Mouse (Mus musculus) neutrophil, adult 5-6 weeks (primary cell): ENCODE results near the gene Med12. TPM values are rescaled to one million over a fixed set of nuclear protein-coding genes. Genes with fewer than 3 reads are reported as not detected.
"Not testable (repeated sequence)": the region's sequence is repeated elsewhere in the genome, so short reads cannot be mapped to it uniquely, and the experiment has no call there.

Experiments
- ATAC-seq: fragments of 151-379, 151-347 bp; 2 replicates; pipeline ENCODE4 v1.8.0; 2017; ENCODE audit warnings: mild to moderate bottlenecking, moderate TSS enrichment; ENCODE audit not compliant: insufficient number of reproducible peaks, poor library complexity, low FRiP score, severe bottlenecking; ENCODE audit errors: extremely low read depth
- total RNA-seq: library from RNA; stranded (forward); fragments of 200-1000 nt; gene quantifications from 2 replicates; pipeline ENCODE4 v1.2.3, GENCODE M21; 2017

Med12 gene
- total RNA-seq, 1 experiment from 2014 or later = 91.4 TPM

GRCm38 (mm10) chrX:101290111-101290510 is 16.3 kb downstream of the Med12 start:
- ATAC-seq = no peak

DNA sequence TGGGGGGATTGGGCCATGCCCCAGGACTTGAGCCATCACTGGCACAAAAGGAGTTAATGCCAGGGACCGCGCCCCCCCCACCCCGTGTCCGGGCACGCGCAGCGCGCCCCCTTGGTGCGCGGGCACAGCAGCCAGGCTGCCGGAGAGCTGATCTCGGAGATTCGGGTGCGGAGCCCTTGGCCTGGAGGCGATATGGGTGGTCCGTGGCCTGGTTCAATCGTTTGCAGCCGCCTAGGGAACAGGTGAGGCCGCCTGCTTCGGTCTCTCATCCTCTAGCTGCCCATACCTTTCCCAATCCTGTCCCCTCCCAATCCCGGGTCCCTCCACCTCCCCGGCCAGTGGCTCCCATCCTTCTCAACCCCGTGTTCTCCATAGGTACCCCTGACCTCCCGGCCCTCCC is 25.2 kb downstream of the Med12 start, which contains the start of gene Nlgn3:
Gene Nlgn3 (plus strand): TSS at position 114 of the 400 bp plus-strand sequence.
- ATAC-seq = no peak

GRCm38 (mm10) chrX:101299473-101300426 is 25.9 kb downstream of the Med12 start:
- no peak for ATAC-seq

DNA sequence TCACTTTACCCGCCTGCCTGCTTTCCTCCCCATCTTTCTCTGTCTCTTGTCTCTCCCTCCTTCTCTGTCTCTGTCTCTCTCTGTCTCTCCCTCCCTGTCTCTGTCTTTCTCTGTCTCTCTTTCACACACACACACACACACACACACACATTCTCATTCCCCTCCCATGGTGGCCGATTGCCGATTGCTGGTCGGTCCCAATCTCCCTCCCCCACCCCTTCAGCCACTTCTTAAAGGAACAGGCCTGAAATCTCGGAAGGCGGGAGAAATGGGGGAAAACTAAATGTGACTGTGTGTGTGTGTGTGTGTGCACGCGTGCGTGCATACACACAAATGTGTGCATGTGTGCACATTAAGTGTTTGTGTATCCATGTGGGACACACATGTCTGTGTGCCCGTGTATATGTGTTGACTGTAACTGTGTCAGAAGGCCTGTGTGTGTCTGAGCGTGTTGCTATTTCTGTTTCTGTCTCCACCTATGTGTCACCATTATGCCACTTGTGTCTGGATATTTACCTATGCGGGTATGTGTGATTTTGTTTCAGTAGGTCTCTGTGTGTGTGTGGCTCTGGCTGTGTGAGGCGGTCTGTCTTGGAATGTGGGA is 26.7 kb downstream of the Med12 start:
- no peak for ATAC-seq

- no peak for ATAC-seq
Measured at GRCm38 (mm10) chrX:101301654-101302053, 27.8 kb downstream of the Med12 start.

GRCm38 (mm10) chrX:101304646-101305045 is 30.8 kb downstream of the Med12 start:
- no peak for ATAC-seq

DNA sequence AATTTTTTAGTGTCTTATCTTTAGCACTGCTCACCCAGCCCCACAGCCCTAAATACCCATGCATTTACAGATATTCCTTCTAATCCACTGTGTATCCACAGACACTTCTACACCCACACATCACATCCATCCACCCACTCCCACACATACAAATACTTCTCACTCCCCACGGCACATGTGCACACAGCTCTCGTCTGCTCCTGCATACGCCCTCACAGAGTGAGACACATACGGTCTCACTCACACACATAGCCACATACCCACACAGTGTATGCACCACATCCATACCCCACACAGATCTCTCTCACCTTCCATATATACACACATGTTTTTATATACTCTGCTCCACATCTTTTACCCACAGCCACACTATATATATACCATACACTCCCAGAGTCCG is 35.5 kb downstream of the Med12 start:
- no peak for ATAC-seq

DNA sequence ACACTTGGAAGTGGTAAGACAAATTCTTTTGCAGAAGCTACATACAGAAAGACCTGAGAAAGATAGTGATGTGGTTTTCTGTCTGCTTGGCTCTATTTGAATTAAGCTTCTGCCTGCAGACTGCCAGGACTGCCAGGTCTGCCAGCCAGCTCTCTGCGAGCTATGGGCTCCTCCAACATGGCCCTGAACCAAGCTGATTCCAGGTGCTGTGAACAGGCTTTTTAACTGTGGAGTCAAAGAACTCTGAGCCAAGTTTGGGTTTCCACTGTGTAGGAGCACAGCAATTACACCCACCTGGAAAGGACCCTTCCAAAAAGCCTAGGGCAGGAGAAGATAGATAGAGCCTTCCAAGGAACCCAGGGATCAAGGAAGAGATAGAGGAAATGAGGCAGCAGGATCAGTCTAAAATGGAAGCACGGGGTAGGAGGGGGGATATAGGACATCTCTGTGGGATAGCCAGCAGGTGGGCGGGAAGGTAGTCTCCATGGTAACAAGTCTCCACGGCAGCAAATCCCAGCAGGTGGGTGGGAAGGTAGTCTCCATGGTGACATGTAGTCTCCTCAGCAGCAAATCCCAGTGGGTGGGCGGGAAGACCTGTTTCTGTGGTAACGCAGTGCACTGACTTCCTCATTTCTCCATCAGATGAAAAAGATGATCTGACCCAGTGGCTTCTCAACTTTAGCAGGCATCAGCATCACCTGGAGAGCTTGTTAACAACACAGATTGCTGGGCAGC is 40.0 kb downstream of the Med12 start:
- no peak for ATAC-seq

DNA sequence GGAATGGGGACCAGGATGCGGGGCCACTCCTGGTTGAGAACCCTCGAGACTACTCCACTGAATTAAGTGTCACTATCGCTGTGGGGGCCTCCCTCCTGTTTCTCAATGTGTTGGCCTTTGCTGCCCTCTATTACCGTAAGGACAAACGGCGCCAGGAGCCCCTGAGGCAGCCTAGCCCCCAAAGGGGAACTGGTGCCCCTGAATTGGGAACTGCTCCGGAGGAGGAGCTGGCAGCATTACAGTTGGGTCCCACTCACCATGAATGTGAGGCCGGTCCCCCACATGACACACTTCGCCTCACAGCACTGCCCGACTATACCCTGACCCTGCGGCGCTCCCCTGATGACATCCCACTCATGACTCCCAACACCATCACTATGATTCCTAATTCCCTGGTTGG is 45.9 kb downstream of the Med12 start:
- no peak for ATAC-seq

DNA sequence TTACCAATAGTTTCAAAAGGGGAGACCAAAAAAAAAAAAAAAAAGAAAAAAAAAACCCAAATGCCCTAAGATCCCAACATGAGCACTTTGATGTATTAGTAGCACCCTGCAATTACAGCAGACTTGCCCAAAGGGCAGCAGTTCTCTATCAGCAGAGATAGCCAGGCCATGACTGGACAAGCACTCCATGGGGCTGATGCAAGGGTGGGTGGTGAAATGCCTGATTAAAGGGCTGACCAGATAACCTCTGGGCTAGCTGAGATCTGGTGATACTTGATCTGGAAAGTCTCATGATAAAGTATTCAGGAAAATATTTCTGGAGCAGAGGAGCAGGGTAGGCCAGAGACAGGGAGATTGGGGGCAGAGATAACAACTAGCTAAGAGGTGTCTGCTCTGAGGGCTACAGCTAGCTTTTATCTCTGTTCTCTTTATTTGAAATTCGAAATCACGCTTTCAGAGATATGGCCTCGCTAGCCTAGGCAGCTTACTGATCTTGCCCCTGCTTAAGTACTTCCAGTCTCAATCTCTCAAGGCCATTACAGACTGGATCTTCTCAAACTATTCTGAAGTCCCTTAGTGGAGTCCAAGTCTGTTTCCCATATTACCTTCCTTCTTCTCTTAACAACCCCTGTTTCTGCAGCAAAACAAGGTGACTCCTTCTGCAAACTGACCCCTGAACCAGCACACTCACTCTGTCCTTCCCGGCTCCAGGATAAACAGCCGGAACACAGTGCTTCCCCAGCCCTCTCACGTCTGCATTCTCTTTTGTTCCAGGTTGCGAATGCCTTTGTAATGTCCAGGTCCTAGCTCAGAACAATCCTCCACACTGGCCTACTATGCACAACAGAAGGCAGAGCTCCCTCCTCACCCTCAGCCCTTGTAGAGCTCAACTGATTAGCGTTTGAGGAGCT is 52.4 kb downstream of the Med12 start:
- no peak for ATAC-seq

- ATAC-seq = peak; percentile 37; the same call in 1 of the 2 replicates
Measured at GRCm38 (mm10) chrX:101329372-101330028, 55.7 kb downstream of the Med12 start.

DNA sequence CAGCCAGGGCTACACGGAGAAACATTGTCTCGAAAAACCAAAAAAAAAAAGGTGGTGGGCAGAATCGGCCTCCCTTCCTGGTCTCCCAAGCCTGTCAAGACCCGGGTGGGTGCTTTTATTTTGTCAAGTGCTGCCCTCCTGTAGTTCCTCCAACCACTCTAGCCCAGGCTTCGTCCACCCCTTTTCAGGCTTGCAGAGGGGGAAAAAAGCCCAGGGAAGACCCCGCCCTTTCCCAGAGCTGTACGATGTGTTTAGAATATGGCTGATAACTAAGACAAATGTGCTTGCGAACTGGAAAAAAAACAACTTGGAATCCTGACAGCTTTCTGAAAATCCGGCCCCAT is 58.2 kb downstream of the Med12 start:
- no peak for ATAC-seq

GRCm38 (mm10) chrX:101332375-101333211 is 58.8 kb downstream of the Med12 start:
- peak; percentile 98 for ATAC-seq

- no peak for ATAC-seq
Measured at GRCm38 (mm10) chrX:101334606-101335005, 60.8 kb downstream of the Med12 start.

DNA sequence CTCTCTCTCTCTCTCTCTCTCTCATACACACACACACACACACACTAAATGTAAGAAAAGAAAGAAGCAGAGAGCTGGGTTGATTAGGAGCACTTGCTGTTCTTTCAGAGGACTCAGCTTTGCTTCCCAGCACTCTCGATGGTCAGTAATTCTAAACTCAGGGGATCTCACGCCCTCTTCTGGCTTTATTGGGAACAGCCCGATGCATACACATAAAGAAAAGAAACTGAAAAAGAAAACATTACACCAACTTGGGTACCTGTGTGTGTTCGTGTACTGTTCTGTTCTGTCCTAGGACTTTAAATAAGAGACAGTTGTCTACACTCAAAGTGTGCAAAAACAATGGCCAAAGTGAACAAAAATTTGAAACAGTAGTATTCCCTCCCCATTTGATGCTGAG is 64.8 kb downstream of the Med12 start:
- no peak for ATAC-seq

- ATAC-seq = not testable (repeated sequence)
Measured at GRCm38 (mm10) chrX:101342837-101343236, 69.0 kb downstream of the Med12 start.

DNA sequence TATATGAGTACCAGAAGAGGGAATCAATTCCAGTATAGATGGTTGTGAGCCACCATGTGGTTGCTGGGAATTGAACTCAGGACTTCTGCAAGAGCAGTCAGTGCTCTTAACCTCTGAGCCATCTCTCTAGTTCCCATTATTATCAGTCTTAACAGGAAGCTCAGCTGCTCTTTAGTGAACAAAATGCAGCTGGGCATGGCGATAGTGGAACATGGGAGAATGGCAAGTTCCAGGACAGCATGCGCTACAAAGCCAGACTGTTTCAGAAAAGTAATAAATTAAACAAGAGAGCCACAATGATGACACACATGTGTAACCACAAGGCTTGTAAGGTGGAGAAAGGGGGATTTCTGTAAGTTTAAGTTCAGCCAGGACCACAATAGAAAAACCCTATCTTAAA is 71.6 kb downstream of the Med12 start:
- no peak for ATAC-seq
